Mouse (Mus musculus) spleen, postnatal 36 days (tissue): ENCODE results near the gene Eif3m.

Experiments used
- DNase-seq, 2 experiments: peaks; one replicate each; pipeline ENCODE4 v3.0.0; 2022; ENCODE audit warnings: low spot score in 2 of 2, mixed read lengths in 1 of 2

Gene Eif3m

DNA sequence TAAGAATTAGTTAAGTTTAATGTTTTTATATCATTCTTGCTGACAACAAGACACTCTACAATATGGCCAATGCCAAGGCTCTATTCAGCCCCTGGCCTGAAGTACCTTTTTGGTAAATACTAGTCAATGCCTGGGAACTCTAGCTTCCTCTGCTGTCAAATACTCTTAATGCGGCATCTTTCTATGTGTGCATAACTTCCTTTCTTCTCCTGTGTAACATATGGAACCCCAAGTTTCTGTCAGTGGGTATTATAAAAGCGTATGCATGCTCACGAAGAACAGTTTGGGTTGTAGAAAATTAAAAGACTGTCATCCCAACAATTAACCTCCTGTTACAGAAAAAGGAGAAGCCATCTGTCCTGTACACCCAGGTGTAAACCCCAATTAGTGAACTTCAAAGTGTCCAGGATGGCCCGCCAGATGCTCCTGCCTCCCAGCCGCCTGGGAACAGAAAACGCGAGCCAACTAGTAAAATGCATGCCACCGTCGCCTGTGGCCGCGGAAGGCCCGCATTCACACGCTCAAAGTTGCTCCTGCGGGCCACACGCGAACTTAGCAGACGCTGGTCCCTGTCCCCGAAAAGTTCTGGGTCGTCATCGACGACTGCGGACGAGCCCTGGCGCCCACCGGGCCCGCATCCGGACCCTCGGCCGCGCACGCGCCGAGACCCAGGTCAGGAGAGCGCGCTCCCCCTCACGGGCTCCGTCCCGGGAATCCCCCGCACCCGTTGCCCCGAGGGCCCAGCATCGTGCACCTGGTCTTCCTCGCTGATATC lies 501 bp downstream of the Eif3m start:
- no peak for DNase-seq

- no peak for DNase-seq
These were observed 9.6 kb downstream of the Eif3m start for GRCm38 (mm10) chr2:105007236-105007635.

- no peak for DNase-seq
These were observed 20.7 kb downstream of the Eif3m start for GRCm38 (mm10) chr2:104996201-104996600.

- no peak for DNase-seq
These were observed 22.4 kb downstream of the Eif3m start for GRCm38 (mm10) chr2:104994436-104994835.

- no peak for DNase-seq
These were observed 27.9 kb downstream of the Eif3m start for GRCm38 (mm10) chr2:104988974-104989373.

GRCm38 (mm10) chr2:104985796-104986195 lies 31.1 kb downstream of the Eif3m start:
- DNase-seq, result no peak

DNA sequence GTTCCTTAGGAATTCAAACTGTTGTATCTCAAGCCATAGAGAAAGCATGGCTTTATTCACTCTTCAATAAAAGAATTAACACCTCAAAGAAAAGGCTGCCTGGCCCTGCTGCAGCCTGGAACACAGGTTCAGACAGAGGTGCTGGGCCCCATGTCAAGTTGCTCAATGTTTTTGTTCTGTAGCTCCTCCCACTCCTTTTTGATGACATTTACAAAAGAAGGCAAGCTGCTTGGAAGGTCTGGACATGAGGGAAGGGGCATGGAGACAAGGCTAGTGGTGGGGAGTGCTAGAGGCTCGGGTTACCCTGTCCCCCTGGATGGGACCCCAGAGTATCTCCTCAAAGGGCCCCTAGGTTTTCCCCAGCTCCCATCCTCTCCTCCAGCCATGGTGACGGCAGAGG lies 35.2 kb downstream of the Eif3m start:
- no peak for DNase-seq

DNA sequence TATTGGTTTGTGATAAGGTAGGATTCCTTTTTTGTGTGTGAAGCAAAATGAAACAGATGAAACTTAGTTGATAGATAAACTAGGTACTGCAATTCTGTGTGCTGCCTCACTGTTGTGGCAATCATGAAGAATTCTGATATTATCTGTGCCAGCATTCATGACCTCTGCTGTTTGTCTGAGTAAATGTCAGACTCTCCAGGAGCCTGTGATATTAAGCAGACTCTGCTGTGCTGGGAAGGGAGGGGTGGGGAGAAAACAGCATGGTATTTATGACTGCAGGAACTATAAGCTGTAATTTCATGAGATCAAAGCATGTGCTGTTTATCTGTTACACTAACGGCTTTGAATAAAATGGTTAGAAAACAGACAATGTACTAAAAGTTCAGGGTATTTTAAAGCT lies 52.4 kb downstream of the Eif3m start:
- DNase-seq, result no peak
